Mouse (Mus musculus) cerebellum, adult 11-12 months (tissue): ENCODE measurements around the gene Tmem267.
"Not testable (repeated sequence)": the region's sequence is repeated elsewhere in the genome, so short reads cannot be mapped to it uniquely, and the experiment has no call there.

ENCODE experiments used
- DNase-seq: peaks from one replicate; pipeline ENCODE4 v3.0.0; 2022

Gene Tmem267

DNA sequence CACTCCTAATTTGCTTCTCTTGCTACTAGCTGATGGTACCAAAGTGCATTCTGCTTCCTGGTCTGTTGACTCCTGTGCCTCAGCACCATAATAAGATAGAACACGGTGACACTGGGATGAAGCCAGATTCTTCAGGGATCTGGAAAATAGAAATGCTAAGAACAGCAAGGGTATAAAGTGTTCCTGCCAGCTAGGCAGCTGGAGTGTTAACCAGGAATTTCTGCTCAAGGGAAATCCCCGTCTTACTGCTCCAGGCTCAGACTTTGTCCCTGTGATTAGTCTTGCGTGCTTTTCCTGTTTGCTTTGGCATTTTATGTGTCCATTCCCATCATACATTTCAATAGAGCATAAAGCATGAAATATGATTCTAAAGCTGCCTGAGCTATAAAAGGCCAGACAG, 131.9 kb downstream of the Tmem267 start:
- DNase-seq, result no peak

DNA sequence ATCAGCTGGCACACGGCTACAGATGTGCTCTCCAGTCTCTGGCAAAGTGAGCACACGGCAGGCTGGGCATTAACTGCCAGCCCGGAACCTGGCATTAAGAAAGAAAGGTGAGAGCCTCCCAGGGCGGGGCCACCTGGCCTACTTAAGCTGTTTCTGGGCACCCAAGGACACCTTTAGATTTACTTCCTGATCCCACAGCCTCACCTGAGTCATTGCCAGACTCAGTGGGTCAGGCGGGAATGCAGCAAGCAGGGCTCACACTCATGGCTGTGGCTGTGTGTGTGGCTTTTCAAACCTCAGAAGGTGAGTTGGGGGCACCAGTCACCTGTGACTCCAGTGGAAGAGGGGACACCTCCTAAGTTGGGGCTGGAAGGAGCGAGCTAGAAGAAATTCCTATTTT, 135.8 kb downstream of the Tmem267 start, which contains the start of gene Ccl28:
Ccl28 (plus strand) TSS at position 186 of the 400 bp plus-strand sequence.
- DNase-seq, result no peak

DNA sequence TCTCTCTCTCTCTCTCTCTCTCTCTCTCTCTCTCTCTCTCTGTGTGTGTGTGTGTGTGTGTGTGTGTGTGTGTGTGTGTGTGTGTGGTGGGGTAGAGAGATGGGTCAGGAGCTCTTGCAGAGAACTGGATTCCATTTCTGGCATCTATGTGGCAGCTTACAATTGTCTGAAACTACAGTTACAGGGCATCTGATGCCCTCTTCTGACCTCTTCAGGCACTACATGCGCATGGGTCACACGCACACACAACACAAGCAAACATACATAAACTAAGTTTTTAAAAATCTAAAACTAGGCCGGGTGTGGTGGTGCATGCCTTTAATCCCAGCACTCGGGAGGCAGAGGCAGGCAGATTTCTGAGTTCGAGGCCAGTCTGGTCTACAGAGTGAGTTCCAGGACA, 138.1 kb downstream of the Tmem267 start:
- not testable (repeated sequence) for DNase-seq

DNA sequence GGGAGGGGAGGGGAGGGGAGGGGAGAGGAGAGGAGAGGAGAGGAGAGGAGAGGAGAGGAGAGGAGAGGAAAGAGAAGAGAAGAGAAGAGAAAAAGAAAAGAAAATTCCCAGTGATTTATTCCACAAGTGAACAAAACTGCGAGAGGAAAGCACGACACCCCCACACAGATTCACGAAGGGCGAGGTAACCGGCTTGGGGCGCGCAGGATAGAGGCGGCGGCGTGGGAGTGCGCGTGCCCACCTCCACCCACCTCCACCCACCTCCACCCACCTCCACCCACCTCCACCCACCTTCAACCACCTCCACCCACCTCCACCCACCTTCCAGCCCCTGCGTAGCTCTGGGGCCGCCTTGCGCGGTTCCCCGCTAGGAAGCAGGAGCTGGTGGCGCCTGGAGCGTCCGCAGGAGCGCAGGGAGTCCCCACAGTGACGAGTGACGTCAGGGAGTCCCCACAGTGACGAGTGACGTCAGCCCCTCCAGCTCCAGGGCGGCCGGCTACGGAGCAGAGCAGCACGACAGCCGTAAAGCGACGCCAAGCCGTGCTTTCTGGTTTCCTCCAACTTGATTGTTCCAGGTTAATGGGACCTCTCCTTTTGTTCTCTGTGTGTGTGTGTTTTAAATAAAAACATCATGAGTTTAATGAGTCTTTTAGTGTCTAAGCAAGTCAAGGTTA, 143.8 kb downstream of the Tmem267 start:
- peak; percentile 87 for DNase-seq

DNA sequence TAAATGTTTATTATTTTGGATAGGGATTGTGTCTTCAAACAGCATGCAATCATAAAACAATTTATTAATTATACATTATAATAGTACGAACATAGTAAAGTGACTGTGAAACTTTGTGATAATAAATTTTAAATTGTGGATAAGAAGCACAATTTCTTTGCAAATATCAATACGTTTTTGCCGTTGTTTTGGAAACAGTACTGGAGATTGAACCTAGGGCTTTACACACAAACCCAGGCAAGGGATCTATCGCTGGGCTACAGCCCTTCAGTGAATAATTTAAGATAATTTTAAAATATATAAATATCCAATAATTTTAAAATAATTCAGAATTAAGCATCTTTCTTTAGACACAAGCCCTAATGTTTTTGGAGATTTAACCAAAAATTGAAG, 144.3 kb downstream of the Tmem267 start:
- no peak for DNase-seq

DNA sequence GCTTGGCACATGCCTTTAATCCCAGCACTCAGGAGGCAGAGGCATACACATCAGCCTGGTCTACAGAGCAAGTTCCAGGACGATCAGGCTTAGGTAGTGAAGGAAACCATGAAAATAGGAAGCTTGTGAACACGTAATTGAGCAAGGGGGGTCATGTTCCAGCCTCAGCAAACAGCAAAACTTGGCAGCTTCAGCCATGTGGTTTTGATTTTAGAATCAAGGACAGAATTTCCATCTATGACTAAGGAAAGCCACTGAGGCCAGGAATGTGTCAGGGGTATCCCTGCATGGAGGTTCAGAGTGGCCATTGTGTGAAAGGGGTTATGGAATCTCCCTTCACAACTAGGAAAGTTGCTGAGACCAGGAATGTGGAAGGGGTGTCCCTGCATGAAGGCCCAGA, 147.7 kb downstream of the Tmem267 start:
- no peak for DNase-seq

- no peak for DNase-seq
Observed at GRCm38 (mm10) chr13:119637837-119638236, 150.0 kb downstream of the Tmem267 start.

- no peak for DNase-seq
Observed at GRCm38 (mm10) chr13:119638449-119638848, 150.6 kb downstream of the Tmem267 start.

GRCm38 (mm10) chr13:119639302-119639701, 151.5 kb downstream of the Tmem267 start:
- DNase-seq, result no peak

GRCm38 (mm10) chr13:119640504-119640903, 152.7 kb downstream of the Tmem267 start:
- no peak for DNase-seq

DNA sequence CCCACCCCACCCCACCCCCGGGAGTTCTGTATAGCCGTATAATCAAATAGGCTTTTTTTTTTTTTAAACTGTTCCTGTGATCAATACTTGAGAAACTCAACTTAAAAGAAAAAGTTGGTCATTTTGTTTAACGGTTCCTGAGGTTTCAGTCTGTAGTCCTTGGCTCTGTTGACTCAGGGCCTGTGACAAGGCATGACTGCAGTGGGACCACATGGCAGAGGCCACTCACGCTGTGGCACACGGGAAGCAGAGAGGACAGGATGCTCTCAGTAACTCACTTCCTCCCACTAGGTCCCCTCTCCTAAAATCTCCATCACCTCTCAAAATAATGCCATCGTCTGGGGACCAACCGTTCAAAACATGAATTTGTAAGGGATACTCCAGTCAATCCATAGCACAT, 153.3 kb downstream of the Tmem267 start:
- DNase-seq, result no peak

GRCm38 (mm10) chr13:119644769-119645168, 156.9 kb downstream of the Tmem267 start:
- DNase-seq, result no peak

DNA sequence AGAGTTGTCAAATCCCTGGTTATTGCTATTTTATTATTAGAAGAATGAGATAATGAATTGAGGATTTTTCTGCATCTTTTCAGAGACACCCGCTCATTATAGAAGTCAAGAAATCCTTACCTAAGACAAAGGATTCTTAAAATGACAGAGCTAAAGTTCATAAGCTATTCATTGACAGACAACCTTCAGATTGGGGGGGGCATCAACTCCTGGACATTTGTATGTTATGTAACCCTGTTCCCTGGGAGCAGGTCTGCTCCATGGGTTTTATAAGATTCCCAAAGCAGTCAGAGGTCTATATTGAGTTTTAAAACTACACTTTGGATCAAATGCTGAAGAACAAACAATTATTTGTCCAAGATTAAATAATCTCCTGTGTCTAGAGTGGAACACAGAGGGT, 158.7 kb downstream of the Tmem267 start:
- no peak for DNase-seq

GRCm38 (mm10) chr13:119648891-119649698, 161.3 kb downstream of the Tmem267 start:
- no peak for DNase-seq

DNA sequence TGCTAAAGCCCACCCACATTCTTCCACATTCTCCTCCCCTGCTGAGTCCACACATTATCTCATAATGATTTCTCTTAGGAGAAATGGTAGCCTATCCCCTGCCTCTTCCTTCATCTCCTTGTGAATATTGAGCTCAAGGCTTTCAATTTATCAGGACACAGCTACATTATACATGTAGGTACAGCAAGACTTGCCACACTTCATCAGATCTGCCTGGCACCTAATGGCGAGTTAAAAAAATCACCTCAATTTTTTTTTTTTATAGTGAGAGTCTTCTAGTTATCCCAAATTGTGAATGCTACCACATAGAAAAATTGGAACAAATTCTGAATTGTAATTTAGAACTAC, 161.8 kb downstream of the Tmem267 start:
- no peak for DNase-seq

GRCm38 (mm10) chr13:119654734-119655133, 166.9 kb downstream of the Tmem267 start:
- no peak for DNase-seq

DNA sequence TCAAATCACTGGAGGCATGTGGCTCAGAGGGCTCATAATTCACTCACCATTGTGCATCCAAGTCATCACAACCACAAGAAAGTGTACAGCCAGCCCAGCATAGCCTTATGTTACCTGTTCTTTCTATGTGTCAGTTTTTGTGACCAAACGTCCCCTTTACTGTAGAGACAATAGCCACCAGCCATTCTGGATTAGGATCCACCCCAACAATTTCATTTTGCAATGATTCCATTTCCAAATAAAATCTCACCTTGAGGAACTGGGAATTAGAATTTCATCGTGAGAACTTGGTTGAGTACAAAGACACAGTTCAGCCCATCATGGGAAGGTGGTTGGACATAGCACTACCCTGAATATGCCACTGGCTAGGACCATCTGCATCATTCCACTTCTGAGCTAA, 168.4 kb downstream of the Tmem267 start:
- DNase-seq, result no peak

DNA sequence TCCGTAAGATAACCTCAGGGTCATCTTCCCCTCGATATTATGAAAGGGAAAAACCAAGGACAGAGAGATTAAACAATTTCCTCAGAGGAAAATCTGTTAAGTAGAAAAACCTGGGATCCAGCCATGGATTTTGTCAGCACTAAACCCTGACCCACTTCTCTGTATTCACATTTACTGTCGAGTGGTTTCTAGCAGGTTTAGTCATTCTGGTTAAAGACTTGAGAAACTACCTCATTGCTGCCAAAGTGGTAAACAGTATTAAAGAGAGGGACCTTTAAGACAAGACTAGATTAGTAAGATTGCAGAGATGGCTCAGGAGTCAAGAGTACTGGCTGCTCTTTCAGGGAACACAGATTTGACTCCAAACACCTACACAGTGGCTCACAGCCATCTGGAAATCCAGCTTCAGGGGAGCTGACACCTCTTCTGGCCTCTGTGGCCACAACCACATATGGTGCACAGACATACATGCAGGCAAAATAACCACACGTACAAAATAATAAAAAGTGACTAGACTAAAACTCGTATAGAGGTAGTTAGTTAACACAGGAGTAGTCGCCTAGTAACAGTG, 169.1 kb downstream of the Tmem267 start:
- DNase-seq, result peak; percentile 26
